Mouse (Mus musculus): ENCODE results near the gene Epo.
A peak's percentile ranks its signal among the peaks of the same experiment; 100 is the strongest.

Epo gene

DNA sequence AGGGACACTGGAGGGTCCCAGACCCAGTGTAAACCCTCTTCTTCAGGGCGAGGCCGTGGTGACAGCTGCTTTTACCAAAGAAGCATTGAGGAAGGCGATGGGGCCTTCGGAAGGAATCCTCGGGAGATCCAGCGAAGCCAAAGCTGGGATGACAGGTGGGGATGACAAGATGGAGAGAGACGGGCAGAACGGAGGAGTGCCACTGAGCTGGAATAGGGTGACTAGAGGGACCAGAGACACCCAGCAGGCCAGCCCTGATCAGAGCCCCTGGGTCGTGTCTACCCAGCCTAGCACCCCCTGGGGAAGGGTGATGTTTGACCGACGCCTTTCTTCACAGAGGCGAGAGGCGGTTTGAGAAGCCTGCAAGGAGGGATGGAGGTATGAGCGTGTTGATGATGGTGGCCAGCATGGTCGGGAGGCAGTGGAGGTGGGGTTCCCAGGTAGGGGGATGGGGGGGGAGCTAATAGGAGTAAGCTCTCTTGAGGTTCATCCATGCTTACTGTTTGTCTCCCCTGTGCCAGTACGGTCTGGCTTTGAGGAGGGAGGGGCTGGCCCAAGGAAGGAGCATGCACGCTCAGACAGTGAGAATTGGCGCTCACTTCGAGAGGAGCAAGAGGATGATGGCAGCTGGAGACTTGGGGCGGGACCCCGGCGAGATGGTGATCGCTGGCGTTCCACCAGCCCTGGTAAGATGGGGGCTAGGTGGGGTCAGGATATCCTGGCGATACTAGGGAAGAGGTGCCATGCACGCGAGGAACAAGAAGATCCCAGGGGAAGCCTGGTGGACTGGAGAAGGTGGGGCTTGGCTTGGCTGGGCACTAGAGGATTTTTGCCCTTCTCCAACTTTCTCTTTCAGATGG, 13.1 kb downstream of the Epo start:
- DNase-seq (ENCODE audit: low spot score in 2 of 2): no peak

DNA sequence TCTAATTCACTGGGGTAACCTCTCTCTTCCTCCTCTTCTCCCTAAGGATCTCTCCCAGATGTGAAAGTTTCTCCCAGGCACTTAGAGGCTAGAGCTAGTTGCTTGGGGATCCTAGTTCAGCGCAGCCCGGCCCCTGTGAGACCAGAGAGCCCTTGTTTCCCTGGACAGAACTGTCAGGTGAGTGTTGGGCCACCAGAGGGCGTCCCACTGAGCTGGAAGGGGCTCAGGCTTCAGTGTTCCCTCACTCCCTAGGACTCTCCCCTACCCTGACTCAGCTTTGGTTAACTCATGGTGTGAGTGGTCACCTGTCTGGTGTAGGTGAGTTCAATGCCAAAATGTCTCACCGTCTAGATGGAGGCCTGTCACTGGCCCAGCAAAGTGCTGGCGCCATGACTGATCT, 14.6 kb downstream of the Epo start, which contains the start of gene Gigyf1:
Gigyf1 (plus strand) TSS at position 113 of the 400 bp plus-strand sequence.
- DNase-seq (ENCODE audit: low spot score in 2 of 2): no peak

DNA sequence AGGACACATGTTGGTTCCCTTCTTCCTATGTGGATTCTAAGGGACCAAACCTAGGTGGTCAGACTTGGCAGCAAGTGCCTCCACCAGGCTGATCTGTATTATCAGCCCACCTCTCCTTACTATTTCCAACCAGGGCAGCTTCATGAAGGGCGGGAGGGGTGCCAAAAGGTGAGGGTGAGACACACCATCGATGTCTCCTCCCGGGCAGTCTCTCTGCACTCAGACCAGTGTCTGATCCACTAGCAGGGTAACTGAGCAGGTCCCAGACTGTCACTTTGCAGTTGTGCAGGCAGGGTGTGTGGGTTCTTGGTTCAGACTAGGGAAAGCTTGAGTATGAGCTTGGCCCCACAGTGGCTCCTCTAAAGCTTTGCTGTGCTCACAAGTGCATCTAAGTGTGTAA, 18.2 kb downstream of the Epo start:
- DNase-seq (ENCODE audit: low spot score in 2 of 2): no peak

DNA sequence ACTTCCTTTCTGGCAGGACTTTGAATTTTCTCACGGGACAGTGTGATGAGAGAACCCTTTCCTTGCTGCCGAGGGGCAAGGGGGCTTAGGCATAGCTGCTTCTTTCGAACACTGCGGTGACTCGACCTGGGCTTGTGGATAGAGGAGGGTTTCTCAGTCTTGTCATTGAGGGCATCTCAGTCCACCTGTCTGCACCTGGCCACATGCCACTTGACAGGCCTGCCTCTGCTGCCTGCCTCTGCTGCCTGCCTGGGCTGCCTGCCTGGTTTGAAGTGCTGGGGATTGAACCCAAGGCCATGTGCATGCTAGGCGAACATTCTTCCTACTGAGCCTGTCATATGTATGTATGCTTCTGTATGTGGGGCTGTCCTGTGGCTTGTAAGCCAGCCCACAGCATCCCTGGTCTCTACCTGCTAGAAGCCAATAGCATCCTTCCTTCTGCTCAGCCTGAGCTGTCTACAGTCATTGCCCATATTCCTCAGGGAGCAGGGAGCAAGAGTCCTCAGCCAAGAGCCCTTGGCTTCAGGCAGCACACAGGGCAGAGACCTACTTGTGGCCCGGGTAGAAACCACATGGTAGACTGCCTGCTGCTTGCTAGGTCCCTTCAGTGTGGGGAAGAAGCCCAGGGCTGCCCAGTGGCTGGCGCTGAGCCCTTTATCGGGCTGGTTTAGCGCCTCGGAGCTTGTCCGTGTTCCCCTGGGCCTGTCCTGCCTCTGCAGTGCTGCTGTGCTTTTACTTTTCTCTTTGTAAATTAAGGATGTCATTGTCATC, 18.9 kb downstream of the Epo start:
- no peak for DNase-seq (ENCODE audit: low spot score in 2 of 2)

DNA sequence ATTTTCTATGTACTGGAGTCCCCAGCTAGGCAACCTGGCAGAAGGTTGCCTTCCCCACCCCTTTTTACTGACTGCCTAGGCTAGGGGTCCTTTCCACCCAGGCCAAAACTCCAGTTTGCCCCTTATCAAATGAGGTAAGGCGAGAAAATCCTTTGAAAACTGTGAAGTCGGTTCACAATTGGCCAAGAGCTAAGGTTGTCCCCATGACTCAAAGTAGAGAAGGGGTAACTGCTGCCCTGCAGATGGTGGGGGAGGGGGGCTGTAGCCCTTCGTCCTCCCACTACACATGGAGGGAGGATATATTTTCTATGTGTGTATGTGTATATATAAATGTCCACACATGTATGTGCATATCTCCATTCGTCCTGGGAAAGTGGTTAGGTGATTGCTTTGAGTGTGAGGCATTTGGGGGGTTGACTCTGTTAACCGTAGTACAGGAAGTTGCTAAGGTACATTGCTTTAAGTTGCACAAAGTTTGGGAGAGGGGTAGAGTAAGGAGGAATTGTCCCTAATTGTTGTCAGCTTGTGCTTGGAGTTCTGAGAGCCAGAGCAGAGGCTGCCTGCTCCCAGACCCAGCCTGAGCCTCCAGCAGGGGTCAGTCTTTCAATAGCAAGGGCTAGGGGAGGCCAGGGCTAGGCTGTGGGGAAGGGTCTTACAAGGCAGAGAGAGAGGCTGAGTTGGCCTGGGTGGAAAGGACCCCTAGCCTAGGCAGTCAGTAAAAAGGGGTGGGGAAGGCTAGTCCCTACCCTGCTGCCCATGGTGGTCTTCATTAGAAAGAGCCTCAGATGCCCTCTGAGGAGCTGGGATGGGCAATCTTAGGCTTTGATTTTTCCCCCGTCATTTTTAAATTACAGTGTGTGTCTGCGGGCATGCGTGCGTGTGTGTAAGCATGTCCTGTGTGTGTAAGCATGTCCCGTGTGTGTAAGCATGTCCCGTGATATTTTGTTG, 19.9 kb downstream of the Epo start:
- DNase-seq (ENCODE audit: low spot score in 2 of 2): no peak

DNA sequence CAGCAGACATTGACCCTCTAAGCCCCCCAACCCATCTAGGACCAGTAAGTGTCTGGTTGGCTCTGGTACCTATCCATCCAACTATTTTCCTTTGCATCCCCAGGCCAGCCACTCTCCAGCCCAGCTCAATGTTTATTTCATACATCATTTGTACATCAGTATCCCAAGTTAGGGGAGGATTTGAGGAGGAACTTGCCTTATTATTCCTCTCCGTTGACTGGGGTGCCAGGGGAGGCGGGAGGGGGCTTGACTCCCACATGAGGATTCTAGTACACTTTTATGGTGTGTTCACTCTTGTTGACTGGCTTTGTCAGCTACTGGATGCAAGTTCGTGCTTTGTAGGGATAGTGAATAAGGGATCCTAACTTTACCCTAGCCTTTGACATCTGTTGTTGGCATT, 21.3 kb downstream of the Epo start:
- DNase-seq (ENCODE audit: low spot score in 2 of 2): no peak

DNA sequence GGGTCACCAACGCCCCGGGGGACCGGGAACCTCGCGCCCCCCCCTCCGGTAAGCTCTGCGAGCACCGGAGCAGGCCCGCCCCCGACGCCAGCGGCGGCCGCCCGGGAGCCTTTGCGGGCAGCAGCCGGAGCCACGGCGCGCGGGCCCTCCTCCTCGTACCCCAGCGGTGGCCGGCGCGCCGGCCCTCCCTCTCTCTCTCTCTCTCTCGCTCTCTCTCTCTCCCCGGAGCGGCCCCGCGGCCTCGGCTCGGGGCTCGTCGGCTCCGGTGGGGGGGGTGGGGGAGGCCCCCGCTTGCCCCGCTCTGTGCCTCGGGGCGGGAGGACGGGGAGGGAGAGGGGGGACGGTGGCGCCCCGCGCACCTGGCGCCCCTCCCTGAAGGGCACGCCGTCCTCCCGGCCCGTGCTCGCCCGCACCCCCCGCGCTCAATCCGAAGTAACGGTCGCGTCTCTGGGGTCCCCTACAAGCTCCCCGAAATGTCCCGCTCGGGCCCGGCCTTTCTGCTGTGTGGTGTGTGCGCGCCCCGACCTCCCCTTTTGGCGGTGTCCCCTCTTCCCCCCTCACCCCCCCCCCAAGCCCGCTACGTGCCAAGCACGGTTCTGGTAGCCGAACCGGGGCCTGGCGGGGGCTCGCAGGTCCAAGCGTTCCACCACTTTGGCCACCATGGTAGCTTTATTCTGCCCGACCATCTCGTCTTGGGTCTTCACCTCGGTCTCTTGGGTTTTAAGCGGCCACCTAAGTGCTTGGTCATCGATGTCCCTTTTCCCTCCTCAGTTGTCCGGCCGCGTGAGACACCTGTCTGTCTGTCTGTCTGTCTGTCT, 22.3 kb downstream of the Epo start:
- no peak for DNase-seq (ENCODE audit: low spot score in 2 of 2)

DNA sequence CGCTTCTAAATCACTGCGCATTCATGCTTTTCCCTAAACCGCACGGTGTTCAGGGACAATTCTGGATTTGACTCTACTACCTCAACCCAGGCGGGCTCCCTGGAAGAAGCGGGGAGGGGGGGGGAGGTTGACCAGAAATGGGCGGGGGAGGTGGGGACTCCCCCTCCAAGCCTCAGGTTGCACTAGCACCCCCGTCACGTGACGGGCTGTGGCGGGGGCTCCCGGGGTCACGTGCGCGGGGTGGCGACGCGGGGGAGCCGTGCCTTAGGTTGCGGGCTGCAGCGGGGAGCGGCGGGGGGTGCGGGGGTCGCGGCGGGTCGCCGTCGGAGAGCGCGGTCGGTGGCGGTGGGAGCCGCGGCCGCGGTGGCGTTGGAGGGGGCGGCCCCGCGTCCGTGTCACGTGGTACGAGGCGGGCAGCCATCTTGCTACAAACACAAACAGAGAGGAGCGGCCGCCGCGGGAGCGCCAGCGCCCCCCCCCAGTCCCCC, 23.0 kb downstream of the Epo start:
- peak; percentile 80 to 81 for DNase-seq (ENCODE audit: low spot score in 2 of 2)

DNA sequence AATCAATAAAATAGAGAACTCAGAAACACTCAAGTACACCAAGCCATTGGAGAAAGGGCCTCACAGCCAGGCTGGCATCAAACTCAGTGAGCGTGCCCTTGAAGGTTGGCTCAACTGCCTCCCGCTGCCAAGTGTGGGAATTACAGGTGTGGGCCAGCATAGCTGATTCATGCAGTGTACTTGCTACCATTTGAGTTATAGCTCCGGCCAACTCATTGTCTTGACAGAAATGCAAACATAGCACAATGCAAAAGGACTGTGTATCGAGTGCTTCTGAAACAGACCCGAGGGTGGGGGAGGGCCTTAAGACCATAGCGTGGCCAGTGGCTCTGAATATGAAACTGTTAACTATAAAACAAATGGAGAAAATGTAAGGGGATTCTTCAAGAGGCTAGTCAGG, 29.0 kb downstream of the Epo start:
- no peak for DNase-seq (ENCODE audit: low spot score in 2 of 2)

DNA sequence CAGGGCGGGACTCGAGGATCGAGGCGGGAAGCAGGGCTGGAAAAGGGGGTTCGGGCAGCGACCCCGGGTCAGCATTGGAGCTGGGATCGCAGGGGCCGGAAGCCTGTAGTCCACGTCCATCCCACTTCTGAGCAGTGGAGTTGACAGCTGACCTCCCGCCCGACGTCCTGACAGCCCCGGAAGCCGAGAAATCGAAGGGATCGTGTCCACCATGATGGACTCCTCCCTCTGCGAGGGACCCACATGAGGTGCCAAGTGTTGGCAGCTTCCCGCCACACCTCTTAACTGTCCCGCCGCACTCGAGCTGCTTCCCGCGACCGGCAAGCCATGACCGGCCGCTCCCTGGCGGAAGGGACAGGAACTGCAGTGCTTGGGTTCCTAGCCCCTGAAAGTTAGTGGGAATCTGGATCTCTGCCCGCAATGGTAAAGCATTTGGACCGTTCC, 30.4 kb downstream of the Epo start:
- DNase-seq (ENCODE audit: low spot score in 2 of 2): peak; percentile 68 to 74

DNA sequence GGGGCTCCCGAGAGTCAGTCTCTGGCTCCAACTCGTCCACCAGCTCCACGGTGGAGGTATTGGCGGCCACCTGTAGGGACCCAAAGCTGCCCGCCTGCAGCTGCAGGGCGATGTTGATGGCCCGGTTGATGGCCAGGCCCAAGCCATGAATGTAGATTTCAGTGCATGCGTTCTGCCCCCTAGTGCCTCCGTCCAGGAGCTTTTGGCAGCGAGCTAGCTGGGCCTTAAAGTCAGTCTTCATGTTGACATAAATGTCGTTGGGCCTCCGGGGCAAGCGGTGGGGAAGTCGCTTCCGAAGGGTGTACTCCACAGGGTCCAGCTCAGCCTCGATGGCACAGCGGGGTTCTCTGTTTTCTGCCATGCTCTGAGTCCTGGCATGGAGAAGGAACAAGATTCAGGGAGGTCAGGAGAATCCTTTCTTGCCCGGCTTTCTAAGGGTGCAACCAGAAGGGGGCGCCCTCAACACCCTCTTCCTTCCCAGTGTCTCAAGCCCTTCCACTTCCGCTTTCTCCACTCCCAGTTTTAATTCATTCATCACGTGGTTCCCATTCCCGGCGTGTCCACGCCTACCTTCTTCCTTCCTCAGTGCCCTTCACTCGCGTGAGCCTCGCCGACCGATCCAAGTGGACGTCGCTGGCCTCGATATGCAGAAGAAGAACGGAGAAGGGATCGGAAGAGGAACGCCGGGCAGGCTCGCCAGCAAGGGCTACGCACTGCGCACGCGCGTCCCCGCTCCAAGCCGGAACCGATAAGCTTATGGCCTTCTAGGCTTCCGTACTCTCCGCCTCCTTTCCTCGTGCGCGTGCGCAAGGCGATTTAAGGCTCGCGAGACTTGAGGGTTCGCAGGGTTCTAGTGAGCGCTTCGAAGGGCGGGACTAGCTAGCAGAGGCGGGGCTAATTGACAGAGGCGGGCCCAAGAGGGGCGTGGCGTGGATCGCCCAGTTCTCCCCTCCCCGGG, 31.1 kb downstream of the Epo start, which contains the start of gene Pop7:
Pop7 (minus strand) TSS at position 810 of the 958 bp plus-strand sequence.
- peak; percentile 100 for DNase-seq (ENCODE audit: low spot score in 2 of 2)

DNA sequence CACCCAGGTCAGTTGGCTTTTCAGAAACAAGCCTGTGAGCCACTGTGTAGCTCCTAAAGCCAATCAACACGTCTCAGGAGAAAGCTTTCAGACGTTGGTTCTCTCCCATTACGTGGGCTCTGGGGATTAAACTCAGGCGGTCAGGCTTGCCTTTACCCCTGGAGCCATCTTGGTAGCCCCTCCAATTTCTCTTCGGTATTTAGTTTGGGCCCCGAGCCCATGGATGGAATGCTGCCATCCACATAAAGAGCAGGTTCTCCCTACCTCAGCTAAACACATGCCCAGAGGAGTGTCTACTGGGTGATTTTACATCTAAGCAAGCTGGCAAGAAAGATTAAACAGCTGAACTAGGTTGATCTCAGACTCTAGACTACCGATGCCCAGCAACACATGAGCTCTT, 32.9 kb downstream of the Epo start:
- no peak for DNase-seq (ENCODE audit: low spot score in 2 of 2)

DNA sequence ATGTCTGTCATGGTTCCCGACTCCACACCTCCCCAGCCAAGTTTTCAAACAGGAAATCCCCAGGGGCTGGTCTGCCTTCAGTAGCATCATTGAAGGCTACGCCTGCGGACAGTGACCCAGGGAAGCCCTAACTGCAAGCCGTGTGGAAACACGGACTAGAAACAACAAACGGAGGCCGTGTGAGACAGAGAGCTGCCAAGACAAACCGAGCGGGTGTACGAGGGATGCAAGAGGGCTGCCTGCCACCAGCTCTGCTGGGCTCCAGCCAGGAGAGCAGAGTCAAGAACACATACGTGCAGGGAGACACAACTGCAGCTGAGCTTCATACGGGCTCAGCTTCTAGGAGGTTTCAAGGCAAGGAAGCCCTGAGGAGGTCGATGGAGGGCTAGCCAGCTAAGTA, 39.2 kb downstream of the Epo start:
- no peak for DNase-seq (ENCODE audit: low spot score in 2 of 2)

DNA sequence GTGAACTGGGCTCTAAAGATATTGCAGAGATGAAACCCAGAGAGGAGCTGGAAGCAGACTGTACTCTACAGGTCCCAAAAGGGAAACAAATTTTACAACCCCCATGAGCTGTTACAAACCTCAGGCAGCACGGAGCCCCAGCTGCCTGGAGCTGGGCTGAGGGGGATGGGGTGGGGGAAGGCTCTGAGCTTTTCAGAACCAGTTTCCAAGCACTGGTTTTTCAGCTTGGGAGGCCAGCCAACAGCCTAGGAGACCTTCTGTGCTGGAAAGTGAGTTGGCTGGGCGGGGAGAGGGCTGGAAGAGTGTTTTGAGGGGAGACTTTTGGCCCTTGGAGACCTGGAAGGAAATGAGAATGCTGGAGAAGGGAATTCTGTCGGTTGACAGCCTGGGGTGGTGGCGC, 41.5 kb downstream of the Epo start:
- DNase-seq (ENCODE audit: low spot score in 2 of 2): no peak

DNA sequence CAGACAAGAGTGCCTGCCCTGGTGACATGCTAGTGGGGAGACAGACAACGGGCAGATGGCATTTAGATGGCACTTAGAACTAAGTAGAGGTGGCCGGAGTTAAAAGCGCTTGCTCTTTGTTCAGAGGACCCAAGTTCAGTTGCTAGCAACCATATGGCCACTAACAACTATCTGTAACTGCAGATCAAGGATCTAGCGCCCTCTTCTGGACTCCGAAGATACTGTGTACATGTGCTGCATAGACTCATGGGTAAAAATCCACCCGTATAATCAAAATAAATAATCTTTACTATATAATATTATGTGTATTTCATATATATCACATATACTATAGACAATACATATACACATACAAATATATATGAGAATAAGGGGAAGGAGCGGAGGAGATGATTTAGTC, 45.4 kb downstream of the Epo start:
- no peak for DNase-seq (ENCODE audit: low spot score in 2 of 2)

DNA sequence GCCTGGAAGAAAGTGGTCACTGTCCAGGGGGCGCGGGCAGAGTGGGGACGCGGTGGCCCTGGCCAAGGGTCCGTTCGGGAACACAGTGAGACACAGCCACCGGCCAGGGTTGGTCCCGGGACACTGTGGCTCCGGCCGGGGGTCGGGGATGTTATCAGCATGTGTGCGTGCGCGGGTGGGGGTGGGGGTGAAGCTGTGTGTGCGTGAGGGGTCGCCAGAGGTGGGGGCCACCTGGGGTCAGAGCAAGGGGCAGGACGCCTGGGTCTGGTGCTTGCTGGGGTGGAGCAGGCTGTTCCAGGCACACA, 47.2 kb downstream of the Epo start:
- DNase-seq (ENCODE audit: low spot score in 2 of 2): no peak

DNA sequence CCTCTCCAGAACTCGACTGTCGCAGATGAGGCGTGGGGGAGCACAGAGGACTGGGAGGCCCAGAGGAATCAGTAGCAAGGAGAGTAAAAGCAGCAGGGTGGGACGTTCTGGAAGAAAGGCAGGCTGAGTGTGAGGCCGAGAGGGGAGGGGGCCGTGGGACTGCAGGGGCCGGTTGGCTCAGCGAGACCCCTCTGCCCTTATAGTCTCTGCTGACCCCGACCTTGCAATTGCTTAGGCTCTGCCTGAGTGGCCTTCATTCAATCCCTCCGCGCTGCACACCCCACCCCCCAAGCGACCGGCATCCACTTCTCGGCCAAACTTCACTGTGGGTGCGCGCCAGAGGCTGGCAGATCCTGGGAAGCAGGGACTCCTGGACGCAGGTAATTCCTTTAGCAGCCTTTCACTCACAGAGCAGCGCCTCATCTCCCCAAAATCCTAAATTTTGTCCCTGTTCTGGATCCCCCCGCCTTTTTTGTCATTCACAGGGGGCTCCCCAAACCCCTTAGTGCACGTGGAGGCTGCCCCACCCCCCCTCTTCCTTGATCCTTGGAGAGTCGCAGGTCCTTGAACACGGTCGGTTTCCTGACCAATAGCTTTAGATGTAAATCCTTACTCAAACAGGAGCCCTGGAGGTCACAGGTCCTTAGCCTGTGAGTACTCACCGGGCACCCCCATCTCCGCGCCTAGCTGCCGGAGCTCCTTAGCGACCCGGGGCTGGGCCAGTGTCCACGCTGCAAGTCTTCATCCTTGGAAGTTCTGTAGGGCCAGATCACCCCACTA, 47.8 kb downstream of the Epo start:
- DNase-seq (ENCODE audit: low spot score in 2 of 2): no peak

DNA sequence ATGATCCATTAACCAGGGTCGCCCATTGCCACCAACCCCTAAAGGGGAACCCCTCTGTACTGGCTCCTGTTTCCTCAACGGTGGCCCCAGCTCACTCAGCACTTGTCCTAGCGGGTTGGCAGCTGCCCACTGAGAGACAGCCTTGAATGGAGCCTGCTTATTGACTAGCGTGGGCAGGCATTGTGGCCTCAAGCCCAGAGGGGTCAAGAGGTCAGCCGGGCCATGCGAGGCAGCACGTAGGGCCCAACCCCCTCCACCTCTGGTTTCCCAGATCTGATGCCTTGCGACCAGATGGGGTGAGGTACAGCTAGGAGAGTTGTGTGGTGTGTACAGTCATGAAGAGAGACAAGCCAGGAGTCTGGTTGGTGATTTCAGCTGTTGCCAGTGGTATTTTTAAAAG, 51.1 kb downstream of the Epo start:
- DNase-seq (ENCODE audit: low spot score in 2 of 2): no peak

DNA sequence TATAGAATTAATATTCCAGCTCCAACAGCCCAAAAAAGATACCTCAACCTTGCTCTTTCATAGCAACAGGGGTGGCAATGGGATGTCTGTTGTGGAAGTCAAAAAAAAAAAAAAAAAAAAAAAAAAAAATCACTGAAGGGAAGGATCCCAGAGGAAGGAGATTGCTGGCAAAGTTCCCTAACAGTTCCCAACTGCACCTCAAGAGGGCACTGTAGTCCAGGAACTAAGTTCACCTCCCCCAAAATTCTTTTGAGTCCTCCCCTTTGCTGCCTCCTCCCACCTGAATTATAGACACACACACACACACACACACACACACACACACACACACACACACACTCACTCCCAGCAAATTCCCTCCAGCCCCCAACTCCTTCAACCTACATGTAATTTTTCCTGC, 51.9 kb downstream of the Epo start:
- DNase-seq (ENCODE audit: low spot score in 2 of 2): peak; percentile 79 to 87

Data from frontal cortex, postnatal 36 days (tissue).